Mouse (Mus musculus): Measurements from ENCODE around the gene Cd151. TPM values are rescaled to one million over a fixed set of nuclear protein-coding genes. Genes with fewer than 3 reads are reported as not detected.

The Cd151 gene
- polyA plus RNA-seq, 1 experiment = 58.4 TPM

DNA sequence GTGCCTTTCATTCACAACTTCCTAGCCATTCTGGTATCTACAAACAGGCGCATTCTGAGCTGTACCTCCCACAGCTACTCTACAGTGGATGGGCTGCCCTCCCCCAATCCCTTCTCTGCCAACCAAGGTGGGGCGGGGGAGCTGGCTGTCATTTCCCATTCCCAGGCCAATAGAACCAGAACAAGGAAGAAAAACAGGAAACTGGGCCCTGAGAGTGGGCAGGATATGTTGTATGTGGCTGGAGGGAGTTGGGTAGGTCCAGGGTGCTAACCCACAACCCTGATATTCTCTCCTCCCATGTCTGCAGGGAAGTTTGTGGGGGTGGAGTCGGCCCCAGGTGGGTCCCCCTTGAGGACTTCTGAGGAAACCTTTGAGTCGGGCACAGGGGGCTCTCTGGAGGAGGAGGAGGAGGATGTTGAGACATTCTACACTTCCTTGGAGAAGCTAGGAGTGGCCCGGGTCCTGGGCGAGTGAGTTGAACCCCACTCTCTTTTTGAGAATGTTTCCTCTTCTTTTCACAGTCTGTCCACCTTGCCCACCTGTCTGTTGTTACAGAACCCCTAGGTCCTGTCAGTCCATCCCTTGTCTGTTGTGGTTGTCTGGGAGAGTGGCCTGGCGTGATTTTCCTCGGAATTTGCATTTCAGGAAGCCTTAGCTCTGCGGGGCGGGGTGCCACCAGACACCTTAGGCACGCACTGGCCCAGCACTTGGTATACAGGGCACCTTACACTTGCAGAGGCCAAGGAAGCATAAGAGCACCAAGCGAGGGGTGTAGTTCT, 3.2 kb upstream of the Cd151 start:
- H3K4me1 ChIP-seq (ENCODE audit: control insufficient read depth, insufficient read depth, low read length) = peaks cover 13% of the 10 kb centered on the region; the same call in 1 of the 2 replicates
- H3K27ac ChIP-seq (ENCODE audit: insufficient read depth, low read length) = no peak overlapping the region
- TF ChIP-seq POLR2A (IDR thresholded peaks at IDR 0.05; ENCODE audit: low read depth, low read length) (no peak), CTCF (IDR thresholded peaks at IDR 0.05; ENCODE audit: borderline replicate concordance, insufficient read depth, low read length) (no peak)
- H3K4me3 ChIP-seq (ENCODE audit: insufficient read depth, low read length) = no peak overlapping the region

DNA sequence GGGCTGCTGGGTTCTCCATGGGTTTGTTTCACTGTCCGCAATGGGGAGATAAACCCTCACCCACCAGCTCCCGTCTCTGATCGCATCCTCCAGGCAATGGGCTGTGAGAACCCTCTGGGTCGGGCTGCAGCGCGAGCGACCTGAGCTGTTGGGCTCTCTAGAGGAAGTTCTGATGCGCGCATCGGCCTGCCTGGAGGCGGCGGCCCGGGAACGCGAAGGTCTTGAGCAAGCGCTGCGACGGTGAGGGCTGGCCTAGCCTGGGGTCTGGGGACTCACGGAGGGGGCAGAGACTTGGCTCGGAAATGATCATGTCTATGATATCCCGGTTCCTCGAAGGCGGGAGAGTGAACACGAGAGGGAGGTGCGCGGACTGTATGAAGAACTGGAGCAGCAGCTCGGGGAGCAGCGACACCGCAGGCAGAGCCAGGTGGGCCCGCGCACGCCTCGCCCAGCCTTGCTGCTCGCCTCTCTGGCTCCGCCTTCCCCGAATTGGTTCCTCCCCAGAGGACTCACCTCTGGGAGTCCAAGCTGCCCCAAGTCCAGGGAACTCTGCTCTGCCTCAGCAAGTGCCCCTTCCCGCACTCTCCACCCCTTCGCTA, 2.5 kb upstream of the Cd151 start:
- Histone ChIP-seq H3K4me1 (ENCODE audit: control insufficient read depth, insufficient read depth, low read length) (peaks cover 13% of the 10 kb centered on the region; the same call in 1 of the 2 replicates), H3K4me3 (ENCODE audit: insufficient read depth, low read length) (no peak overlapping the region), H3K27ac (ENCODE audit: insufficient read depth, low read length) (no peak overlapping the region)
- no peak for TF ChIP-seq POLR2A (IDR thresholded peaks at IDR 0.05; ENCODE audit: low read depth, low read length)
- no peak for TF ChIP-seq CTCF (IDR thresholded peaks at IDR 0.05; ENCODE audit: borderline replicate concordance, insufficient read depth, low read length)

DNA sequence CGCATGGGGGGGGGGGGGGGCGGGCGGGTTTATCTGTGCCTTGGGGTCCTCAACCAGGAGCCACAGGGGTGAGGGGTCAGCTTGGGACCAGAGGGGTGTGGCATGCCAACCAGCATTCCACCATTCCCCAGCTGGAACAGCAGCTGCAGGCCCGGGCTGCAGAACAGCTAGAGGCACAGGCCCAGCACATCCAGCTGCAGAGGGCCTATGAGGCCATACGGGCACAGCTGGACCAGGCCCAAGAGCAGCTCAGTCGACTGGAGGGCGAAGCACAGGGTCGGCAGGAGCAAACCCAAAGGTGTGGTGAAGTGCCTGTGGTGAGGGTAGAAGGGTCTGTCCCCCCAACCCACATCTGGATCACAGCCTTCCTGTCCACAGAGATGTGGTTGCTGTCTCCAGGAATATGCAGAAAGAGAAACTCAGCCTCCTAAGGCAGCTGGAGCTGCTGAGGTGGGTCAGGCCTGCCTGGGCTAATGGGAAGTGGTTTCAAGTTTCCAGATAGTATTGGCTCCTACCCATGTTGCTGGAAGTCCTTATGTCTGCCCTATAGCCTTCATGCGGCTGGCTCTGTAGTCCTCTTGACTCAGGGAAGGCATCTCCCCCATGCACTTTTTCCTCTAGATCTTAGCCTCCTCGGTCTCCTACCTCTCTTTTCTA, 1.7 kb upstream of the Cd151 start:
- H3K4me1 ChIP-seq (ENCODE audit: control insufficient read depth, insufficient read depth, low read length) = peaks cover 13% of the 10 kb centered on the region; the same call in 1 of the 2 replicates
- TF ChIP-seq CTCF (IDR thresholded peaks at IDR 0.05; ENCODE audit: borderline replicate concordance, insufficient read depth, low read length) = no peak
- no peak for TF ChIP-seq POLR2A (IDR thresholded peaks at IDR 0.05; ENCODE audit: low read depth, low read length)
- H3K4me3 ChIP-seq (ENCODE audit: insufficient read depth, low read length) = no peak overlapping the region
- H3K27ac ChIP-seq (ENCODE audit: insufficient read depth, low read length) = peak overlapping the region; percentile 63

DNA sequence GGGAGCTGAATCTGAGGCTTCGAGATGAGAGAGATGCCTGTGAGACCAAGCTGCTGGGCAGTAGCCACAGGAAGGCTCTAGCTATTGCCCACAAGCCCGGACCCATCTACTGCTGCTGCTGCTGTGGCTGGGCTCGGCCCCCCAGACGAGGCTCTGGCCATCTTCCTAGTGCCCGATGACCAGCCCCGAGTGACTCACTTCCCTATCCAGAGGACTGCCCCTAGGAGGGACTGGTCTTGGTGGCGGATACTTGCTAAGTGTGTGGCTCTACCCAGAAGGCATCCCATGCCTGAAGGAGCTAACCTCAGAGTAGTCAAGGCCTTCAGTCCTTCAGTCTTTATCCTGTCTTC, 1.2 kb upstream of the Cd151 start:
- peak overlapping the region; percentile 63 for H3K27ac ChIP-seq (ENCODE audit: insufficient read depth, low read length)
- peaks cover 13% of the 10 kb centered on the region; the same call in 1 of the 2 replicates for H3K4me1 ChIP-seq (ENCODE audit: control insufficient read depth, insufficient read depth, low read length)
- no peak overlapping the region for H3K4me3 ChIP-seq (ENCODE audit: insufficient read depth, low read length)
- TF ChIP-seq CTCF (IDR thresholded peaks at IDR 0.05; ENCODE audit: borderline replicate concordance, insufficient read depth, low read length) (no peak), POLR2A (IDR thresholded peaks at IDR 0.05; ENCODE audit: low read depth, low read length) (peak; percentile 59)

DNA sequence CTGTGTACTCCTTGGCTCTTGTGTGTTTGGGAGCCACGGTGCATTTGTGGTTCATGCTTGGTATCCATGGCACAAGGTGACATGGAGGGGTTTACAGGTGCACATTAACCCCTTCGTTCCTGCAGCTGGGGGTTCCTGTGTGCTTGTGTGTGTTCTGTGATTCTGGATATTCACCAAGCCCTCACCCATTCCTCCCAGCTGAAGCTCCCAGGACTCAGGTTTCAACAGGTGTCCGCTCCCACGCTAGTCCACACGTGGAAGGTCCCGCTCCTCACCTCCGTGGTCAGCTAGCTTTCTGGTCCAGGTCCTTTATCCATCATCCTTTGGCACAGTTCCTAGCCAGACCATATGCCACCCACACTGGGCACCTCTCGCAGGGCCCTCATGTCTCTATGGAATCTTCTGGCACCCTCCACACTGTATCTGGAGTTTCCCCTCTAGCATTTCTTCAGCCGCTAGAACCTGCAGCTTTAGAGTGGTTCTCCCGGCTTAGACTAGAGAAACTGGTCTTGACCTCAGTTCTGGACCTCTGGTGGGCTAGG, 514 bp upstream of the Cd151 start:
- Histone ChIP-seq H3K4me3 (ENCODE audit: insufficient read depth, low read length) (peak overlapping the region; percentile 98), H3K27ac (ENCODE audit: insufficient read depth, low read length) (peak overlapping the region; percentile 93), H3K4me1 (ENCODE audit: control insufficient read depth, insufficient read depth, low read length) (peaks cover 13% of the 10 kb centered on the region; the same call in 1 of the 2 replicates)
- TF ChIP-seq CTCF (IDR thresholded peaks at IDR 0.05; ENCODE audit: borderline replicate concordance, insufficient read depth, low read length) (no peak), POLR2A (IDR thresholded peaks at IDR 0.05; ENCODE audit: low read depth, low read length) (no peak)

- Histone ChIP-seq H3K4me1 (ENCODE audit: control insufficient read depth, insufficient read depth, low read length) (peaks cover 8% of the 10 kb centered on the region; the same call in 1 of the 2 replicates), H3K27ac (ENCODE audit: insufficient read depth, low read length) (peak overlapping the region; percentile 93), H3K4me3 (ENCODE audit: insufficient read depth, low read length) (peak overlapping the region; percentile 98)
- TF ChIP-seq CTCF (IDR thresholded peaks at IDR 0.05; ENCODE audit: borderline replicate concordance, insufficient read depth, low read length) (no peak), POLR2A (IDR thresholded peaks at IDR 0.05; ENCODE audit: low read depth, low read length) (no peak; the same call in 1 of the 2 replicates)
Observed at GRCm38 (mm10) chr7:141468164-141468521, 951 bp downstream of the Cd151 start.

DNA sequence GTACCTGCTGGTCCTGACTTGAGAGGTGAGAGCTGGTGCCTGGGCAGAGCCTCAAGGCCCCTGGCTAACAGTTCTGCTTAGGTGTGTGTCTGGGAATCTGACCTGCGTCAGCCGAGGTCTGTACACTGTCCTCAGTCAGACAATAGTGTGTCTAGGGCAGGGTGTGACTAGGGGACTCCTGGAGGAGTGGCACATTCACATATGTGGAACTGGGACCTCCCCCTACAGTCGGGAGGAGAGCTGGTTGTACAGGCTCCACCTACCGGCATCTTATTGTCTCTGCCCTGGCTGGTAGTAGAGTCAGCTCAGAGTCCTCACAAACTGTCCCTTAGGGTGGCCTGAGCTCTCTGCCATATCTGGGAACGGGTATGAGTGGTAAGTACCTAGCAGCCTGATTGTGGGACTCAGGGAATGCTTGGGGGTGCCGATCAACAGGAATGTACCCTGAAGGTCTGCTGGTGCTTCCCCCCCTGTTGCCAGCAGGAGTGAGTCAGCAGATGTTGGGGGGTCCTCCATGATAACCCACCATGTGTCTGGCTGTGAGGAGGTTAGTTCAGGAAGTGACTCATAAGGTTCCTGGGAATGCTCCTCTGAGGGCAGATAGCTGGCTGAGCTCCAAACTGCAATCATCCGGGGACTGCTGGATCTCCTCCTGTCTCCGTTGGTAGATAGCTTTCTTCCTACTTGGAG, 1.5 kb downstream of the Cd151 start:
- H3K27ac ChIP-seq (ENCODE audit: insufficient read depth, low read length) = peak overlapping the region; percentile 93
- H3K4me1 ChIP-seq (ENCODE audit: control insufficient read depth, insufficient read depth, low read length) = peaks cover 12% of the 10 kb centered on the region; the same call in 1 of the 2 replicates
- no peak for TF ChIP-seq CTCF (IDR thresholded peaks at IDR 0.05; ENCODE audit: borderline replicate concordance, insufficient read depth, low read length)
- TF ChIP-seq POLR2A (IDR thresholded peaks at IDR 0.05; ENCODE audit: low read depth, low read length) = peak; percentile 97

DNA sequence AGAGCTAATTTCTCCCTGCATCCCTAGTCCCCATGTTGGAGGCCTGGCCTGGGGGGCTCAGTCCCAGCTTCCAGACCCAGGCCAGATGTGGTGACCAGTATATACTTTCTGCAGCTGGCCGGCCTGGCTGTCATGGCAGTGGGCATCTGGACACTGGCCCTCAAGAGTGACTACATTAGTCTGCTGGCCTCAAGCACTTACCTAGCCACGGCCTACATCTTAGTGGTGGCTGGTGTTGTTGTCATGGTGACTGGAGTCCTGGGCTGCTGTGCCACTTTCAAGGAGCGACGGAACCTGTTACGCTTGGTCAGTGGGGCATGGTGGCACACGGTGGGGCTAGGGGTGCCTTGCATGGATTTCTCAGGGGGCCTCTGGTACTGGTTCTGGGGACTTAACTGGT, 2.2 kb downstream of the Cd151 start:
- peak overlapping the region; percentile 93 for H3K27ac ChIP-seq (ENCODE audit: insufficient read depth, low read length)
- TF ChIP-seq CTCF (IDR thresholded peaks at IDR 0.05; ENCODE audit: borderline replicate concordance, insufficient read depth, low read length) (no peak), POLR2A (IDR thresholded peaks at IDR 0.05; ENCODE audit: low read depth, low read length) (no peak)
- peaks cover 12% of the 10 kb centered on the region; the same call in 1 of the 2 replicates for H3K4me1 ChIP-seq (ENCODE audit: control insufficient read depth, insufficient read depth, low read length)
- H3K4me3 ChIP-seq (ENCODE audit: insufficient read depth, low read length) = peak overlapping the region; percentile 98

More for the DNA sequence above, 1.5 kb downstream of the Cd151 start:
- H3K4me3 ChIP-seq (ENCODE audit: insufficient read depth, low read length) = peak overlapping the region; percentile 98
